Mouse (Mus musculus) thymus, adult 2 months (tissue): ENCODE measurements around the gene Gm38394.

Source experiments
- CTCF ChIP-seq: fragments of 200-500 bp; IDR thresholded peaks from 2 replicates; pipeline ENCODE4 v1.5.1; 2012; ENCODE audit warnings: mild to moderate bottlenecking, control low read depth, low read length, moderate library complexity, borderline replicate concordance; ENCODE audit not compliant: control insufficient read depth, poor library complexity, insufficient read depth; ENCODE audit errors: extremely low read depth
- POLR2A ChIP-seq: fragments of 200-500 bp; IDR thresholded peaks from 2 replicates; pipeline ENCODE4 v1.6.1; 2012; ENCODE audit warnings: mild to moderate bottlenecking, low read length, control low read depth, moderate library complexity; ENCODE audit not compliant: control insufficient read depth, poor library complexity, insufficient read depth; ENCODE audit errors: extremely low read depth

- TF ChIP-seq CTCF (no peak), POLR2A (no peak)
Measured at GRCm38 (mm10) chr1:133658878-133659277, 2.2 kb downstream of the Gm38394 start.
